Mouse (Mus musculus): ENCODE results near the gene Hoxa11. TPM values are rescaled to one million over a fixed set of nuclear protein-coding genes. Genes with fewer than 3 reads are reported as not detected.

Hoxa11 gene
- polyA plus RNA-seq, 1 experiment from 2014 or later: not detected

- 18% methylated on average over 5 of the region's 5 CpGs for WGBS
- H3K4me2 ChIP-seq (replicated peaks; ENCODE audit: low read depth): no peak overlapping the region
- ATAC-seq (ENCODE audit: low FRiP score, low TSS enrichment) (no peak), DNase-seq (ENCODE audit: low spot score) (no peak)
- H3K27me3 ChIP-seq (ENCODE audit: control insufficient read depth, insufficient read depth, low read length): peaks cover 43% of the 10 kb centered on the region
- H3K9ac ChIP-seq (ENCODE audit: low read length): no peak overlapping the region
- H3K27ac ChIP-seq (replicated peaks): no peak overlapping the region
- H3K9me3 ChIP-seq (ENCODE audit: control insufficient read depth, low read length): no peaks in the 10 kb centered on the region
- TF ChIP-seq CTCF (IDR thresholded peaks at IDR 0.05; ENCODE audit: low read depth): no peak
- TF ChIP-seq EP300 (optimal IDR thresholded peaks at IDR 0.05): no peak
- H3K36me3 ChIP-seq (ENCODE audit: control insufficient read depth, insufficient read depth, low read length): no peaks in the 10 kb centered on the region
- no peaks in the 10 kb centered on the region for H3K4me1 ChIP-seq (replicated peaks; ENCODE audit: control insufficient read depth, insufficient read depth)
- H3K4me3 ChIP-seq (ENCODE audit: low read depth, low read length): no peak overlapping the region
Observed at GRCm38 (mm10) chr6:52267221-52267620, 21.6 kb upstream of the Hoxa11 start.

- no peak for ATAC-seq (ENCODE audit: low FRiP score, low TSS enrichment)
- Histone ChIP-seq H3K4me2 (replicated peaks; ENCODE audit: low read depth) (no peak overlapping the region), H3K36me3 (ENCODE audit: control insufficient read depth, insufficient read depth, low read length) (no peaks in the 10 kb centered on the region), H3K27me3 (ENCODE audit: control insufficient read depth, insufficient read depth, low read length) (peaks cover 44% of the 10 kb centered on the region), H3K4me3 (ENCODE audit: low read depth, low read length) (no peak overlapping the region), H3K27ac (replicated peaks) (no peak overlapping the region), H3K9me3 (ENCODE audit: control insufficient read depth, low read length) (no peaks in the 10 kb centered on the region), H3K9ac (ENCODE audit: low read length) (no peak overlapping the region), H3K4me1 (replicated peaks; ENCODE audit: control insufficient read depth, insufficient read depth) (no peaks in the 10 kb centered on the region)
- TF ChIP-seq CTCF (IDR thresholded peaks at IDR 0.05; ENCODE audit: low read depth): no peak
- no peak for TF ChIP-seq EP300 (optimal IDR thresholded peaks at IDR 0.05)
- no peak for DNase-seq (ENCODE audit: low spot score)
- WGBS: 2% methylated on average over 9 of the region's 9 CpGs
Observed at GRCm38 (mm10) chr6:52266666-52266985, 21.0 kb upstream of the Hoxa11 start.

- Histone ChIP-seq H3K27me3 (ENCODE audit: control insufficient read depth, insufficient read depth, low read length) (peaks cover 47% of the 10 kb centered on the region), H3K4me1 (replicated peaks; ENCODE audit: control insufficient read depth, insufficient read depth) (no peaks in the 10 kb centered on the region), H3K9ac (ENCODE audit: low read length) (no peak overlapping the region), H3K4me2 (replicated peaks; ENCODE audit: low read depth) (no peak overlapping the region), H3K27ac (replicated peaks) (no peak overlapping the region), H3K9me3 (ENCODE audit: control insufficient read depth, low read length) (no peaks in the 10 kb centered on the region), H3K36me3 (ENCODE audit: control insufficient read depth, insufficient read depth, low read length) (no peaks in the 10 kb centered on the region), H3K4me3 (ENCODE audit: low read depth, low read length) (no peak overlapping the region)
- TF ChIP-seq CTCF (IDR thresholded peaks at IDR 0.05; ENCODE audit: low read depth): no peak
- no peak for TF ChIP-seq EP300 (optimal IDR thresholded peaks at IDR 0.05)
- DNase-seq (ENCODE audit: low spot score) (no peak), ATAC-seq (ENCODE audit: low FRiP score, low TSS enrichment) (no peak)
- WGBS: 5% methylated on average over 19 of the region's 19 CpGs
Observed at GRCm38 (mm10) chr6:52265913-52266665, 20.5 kb upstream of the Hoxa11 start.

GRCm38 (mm10) chr6:52265306-52265912 lies 19.8 kb upstream of the Hoxa11 start:
- H3K36me3 ChIP-seq (ENCODE audit: control insufficient read depth, insufficient read depth, low read length): no peaks in the 10 kb centered on the region
- no peak for TF ChIP-seq EP300 (optimal IDR thresholded peaks at IDR 0.05)
- TF ChIP-seq CTCF (IDR thresholded peaks at IDR 0.05; ENCODE audit: low read depth): no peak
- H3K4me3 ChIP-seq (ENCODE audit: low read depth, low read length): no peak overlapping the region
- no peak overlapping the region for H3K9ac ChIP-seq (ENCODE audit: low read length)
- DNase-seq (ENCODE audit: low spot score) (no peak), ATAC-seq (ENCODE audit: low FRiP score, low TSS enrichment) (no peak)
- no peak overlapping the region for H3K27ac ChIP-seq (replicated peaks)
- H3K4me1 ChIP-seq (replicated peaks; ENCODE audit: control insufficient read depth, insufficient read depth): no peaks in the 10 kb centered on the region
- peaks cover 44% of the 10 kb centered on the region for H3K27me3 ChIP-seq (ENCODE audit: control insufficient read depth, insufficient read depth, low read length)
- H3K9me3 ChIP-seq (ENCODE audit: control insufficient read depth, low read length): no peaks in the 10 kb centered on the region
- 3% methylated on average over 18 of the region's 18 CpGs for WGBS
- H3K4me2 ChIP-seq (replicated peaks; ENCODE audit: low read depth): no peak overlapping the region

GRCm38 (mm10) chr6:52264106-52264790 lies 18.6 kb upstream of the Hoxa11 start:
- TF ChIP-seq CTCF (IDR thresholded peaks at IDR 0.05; ENCODE audit: low read depth): no peak
- no peak for TF ChIP-seq EP300 (optimal IDR thresholded peaks at IDR 0.05)
- WGBS: 5% methylated on average over 5 of the region's 5 CpGs
- Histone ChIP-seq H3K4me3 (ENCODE audit: low read depth, low read length) (no peak overlapping the region), H3K27me3 (ENCODE audit: control insufficient read depth, insufficient read depth, low read length) (peaks cover 40% of the 10 kb centered on the region), H3K9me3 (ENCODE audit: control insufficient read depth, low read length) (no peaks in the 10 kb centered on the region), H3K4me2 (replicated peaks; ENCODE audit: low read depth) (no peak overlapping the region), H3K36me3 (ENCODE audit: control insufficient read depth, insufficient read depth, low read length) (no peaks in the 10 kb centered on the region), H3K9ac (ENCODE audit: low read length) (no peak overlapping the region), H3K4me1 (replicated peaks; ENCODE audit: control insufficient read depth, insufficient read depth) (no peaks in the 10 kb centered on the region), H3K27ac (replicated peaks) (no peak overlapping the region)
- DNase-seq (ENCODE audit: low spot score): no peak
- ATAC-seq (ENCODE audit: low FRiP score, low TSS enrichment): no peak

- Histone ChIP-seq H3K4me3 (ENCODE audit: low read depth, low read length) (no peak overlapping the region), H3K9ac (ENCODE audit: low read length) (no peak overlapping the region), H3K4me1 (replicated peaks; ENCODE audit: control insufficient read depth, insufficient read depth) (no peaks in the 10 kb centered on the region), H3K4me2 (replicated peaks; ENCODE audit: low read depth) (no peak overlapping the region), H3K9me3 (ENCODE audit: control insufficient read depth, low read length) (no peaks in the 10 kb centered on the region), H3K27ac (replicated peaks) (no peak overlapping the region), H3K27me3 (ENCODE audit: control insufficient read depth, insufficient read depth, low read length) (peaks cover 33% of the 10 kb centered on the region), H3K36me3 (ENCODE audit: control insufficient read depth, insufficient read depth, low read length) (no peaks in the 10 kb centered on the region)
- ATAC-seq (ENCODE audit: low FRiP score, low TSS enrichment) (no peak), DNase-seq (ENCODE audit: low spot score) (no peak)
- WGBS: 3% methylated on average over 6 of the region's 6 CpGs
- TF ChIP-seq EP300 (optimal IDR thresholded peaks at IDR 0.05): no peak
- no peak for TF ChIP-seq CTCF (IDR thresholded peaks at IDR 0.05; ENCODE audit: low read depth)
Observed at GRCm38 (mm10) chr6:52263321-52263585, 17.6 kb upstream of the Hoxa11 start.
